Mouse (Mus musculus) megakaryocyte, embryonic 14.5 days (primary cell): ENCODE data around the gene Olfr657.

Source experiments
- FLI1 ChIP-seq: IDR thresholded peaks from 2 replicates; pipeline ENCODE4 v1.6.1; 2012; ENCODE audit warnings: low read length, inconsistent platforms, mixed read lengths
- GATA1 ChIP-seq: IDR thresholded peaks from 3 replicates; pipeline ENCODE4 v1.6.1; 2012; ENCODE audit warnings: mixed read lengths, low read length, inconsistent platforms, borderline replicate concordance

DNA sequence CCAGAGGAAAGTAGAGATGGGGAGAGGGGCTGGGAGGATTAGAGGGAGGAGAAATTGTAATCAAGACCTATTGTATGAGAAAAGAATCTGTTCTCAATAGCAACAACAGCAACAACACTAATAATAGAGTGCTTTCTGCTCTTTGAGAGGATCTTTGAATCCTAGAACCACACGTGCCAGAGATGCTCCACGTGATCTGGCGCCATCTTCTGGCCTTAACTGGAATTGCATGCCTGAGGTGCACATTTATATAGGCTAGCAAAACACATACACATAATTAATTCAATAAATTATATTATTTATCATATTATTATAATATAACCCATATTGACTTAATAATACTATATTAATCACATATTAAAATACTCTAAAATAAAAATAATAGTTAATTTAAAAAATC, 21.4 kb upstream of the Olfr657 start:
- TF ChIP-seq FLI1 (no peak), GATA1 (no peak)
